Mouse (Mus musculus) CH12.LX (cell line): Measurements from ENCODE around the gene Dleu7. TPM values are rescaled to one million over a fixed set of nuclear protein-coding genes. Genes with fewer than 3 reads are reported as not detected.

ENCODE experiments used
- DNase-seq: peaks from one replicate; pipeline ENCODE4 v3.0.0-alpha.2; 2013; ENCODE audit errors: extremely low read depth
- H3K27ac ChIP-seq: 2 replicates; pipeline ENCODE4 v1.5.1; 2012; ENCODE audit warnings: low read depth, mild to moderate bottlenecking, control low read depth, moderate library complexity; ENCODE audit not compliant: insufficient read depth
- H3K27me3 ChIP-seq: replicated peaks from 2 replicates; pipeline ENCODE3; 2012; ENCODE audit warnings: inconsistent platforms
- H3K36me3 ChIP-seq, 2 experiments: replicated peaks in 1 of 2; 2 replicates each; pipeline versions ENCODE3 to v1.6.1; 2012; ENCODE audit warnings: inconsistent platforms in 1 of 2, low read length in 1 of 2, mild to moderate bottlenecking in 1 of 2, mixed read lengths in 1 of 2, moderate library complexity in 1 of 2; ENCODE audit not compliant: control insufficient read depth in 1 of 2, insufficient read depth in 1 of 2
- H3K4me1 ChIP-seq, 2 experiments: 2 replicates each; pipeline ENCODE4 v1.6.1; 2012; ENCODE audit warnings: inconsistent platforms in 1 of 2, moderate library complexity in 1 of 2; ENCODE audit not compliant: insufficient read depth in 2 of 2, control insufficient read depth in 1 of 2
- H3K4me2 ChIP-seq: 2 replicates; pipeline ENCODE4 v1.6.1; 2012; ENCODE audit warnings: low read depth, mild to moderate bottlenecking, control low read depth; ENCODE audit not compliant: poor library complexity, insufficient read depth, severe bottlenecking
- H3K4me3 ChIP-seq, 3 experiments: fragments of 150-350 bp in 1 of 3; sonication (generic) in 1 of 3; replicated peaks in 1 of 3; 2 replicates each; pipeline versions ENCODE3 to v1.5.1; 2011 to 2012; ENCODE audit warnings: low read depth in 2 of 3, low read length in 2 of 3, mild to moderate bottlenecking in 2 of 3, moderate library complexity in 2 of 3, control low read depth in 1 of 3, improper control_type of control experiment in 1 of 3, inconsistent platforms in 1 of 3, mixed read lengths in 1 of 3; ENCODE audit not compliant: poor library complexity in 1 of 3
- H3K79me2 ChIP-seq: replicated peaks from 2 replicates; pipeline ENCODE4 v1.6.1; 2012; ENCODE audit warnings: mild to moderate bottlenecking, moderate library complexity; ENCODE audit not compliant: control insufficient read depth, poor library complexity, insufficient read depth, severe bottlenecking; ENCODE audit errors: extremely low read depth
- H3K9ac ChIP-seq: 2 replicates; pipeline ENCODE4 v1.6.1; 2012; ENCODE audit warnings: low read depth, mild to moderate bottlenecking, control low read depth, moderate library complexity; ENCODE audit not compliant: insufficient read depth
- H3K9me3 ChIP-seq: replicated peaks from 2 replicates; pipeline ENCODE3; 2012; ENCODE audit warnings: low read length, inconsistent platforms, mixed read lengths
- CHD1 ChIP-seq: IDR thresholded peaks from 2 replicates; pipeline ENCODE4 v1.6.1; 2012; ENCODE audit warnings: low read depth, low read length, improper control_type of control experiment, inconsistent platforms
- CTCF ChIP-seq, 2 experiments: IDR thresholded peaks in 1 of 2; conservative IDR thresholded peaks in 1 of 2; 2 replicates each; pipeline ENCODE4 v1.5.1; 2011 to 2012; ENCODE audit warnings: low read depth in 2 of 2, low read length in 2 of 2, improper control_type of control experiment in 1 of 2, inconsistent platforms in 1 of 2, mild to moderate bottlenecking in 1 of 2, moderate library complexity in 1 of 2
- E2F4 ChIP-seq: IDR thresholded peaks from 2 replicates; pipeline ENCODE4 v1.6.1; 2011; ENCODE audit warnings: low read depth, low read length, improper control_type of control experiment; ENCODE audit not compliant: insufficient replicate concordance
- GABPA ChIP-seq: IDR thresholded peaks from 2 replicates; pipeline ENCODE4 v1.6.1; 2012; ENCODE audit warnings: low read depth, low read length, improper control_type of control experiment, inconsistent platforms; ENCODE audit not compliant: insufficient replicate concordance
- HCFC1 ChIP-seq: IDR thresholded peaks from 2 replicates; pipeline ENCODE4 v1.6.1; 2012; ENCODE audit warnings: low read depth, mild to moderate bottlenecking, inconsistent platforms, low read length, improper control_type of control experiment
- IRF4 ChIP-seq: IDR thresholded peaks from 2 replicates; pipeline ENCODE4 v1.6.1; 2014; ENCODE audit warnings: low read depth, mild to moderate bottlenecking, inconsistent platforms, low read length, improper control_type of control experiment
- JUN ChIP-seq: IDR thresholded peaks from 2 replicates; pipeline ENCODE4 v1.6.1; 2011; ENCODE audit warnings: low read depth, mild to moderate bottlenecking, low read length, improper control_type of control experiment, moderate library complexity; ENCODE audit not compliant: insufficient read depth
- KAT2A ChIP-seq: IDR thresholded peaks from 2 replicates; pipeline ENCODE4 v1.6.1; 2012; ENCODE audit warnings: low read length, improper control_type of control experiment, inconsistent platforms; ENCODE audit not compliant: insufficient replicate concordance
- MAFK ChIP-seq: IDR thresholded peaks from 2 replicates; pipeline ENCODE4 v1.6.1; 2011; ENCODE audit warnings: low read length, improper control_type of control experiment; ENCODE audit not compliant: insufficient replicate concordance
- MAX ChIP-seq: IDR thresholded peaks from 2 replicates; pipeline ENCODE4 v1.6.1; 2011; ENCODE audit warnings: low read length, improper control_type of control experiment
- MAZ ChIP-seq: IDR thresholded peaks from 2 replicates; pipeline ENCODE4 v1.6.1; 2012; ENCODE audit warnings: low read depth, mild to moderate bottlenecking, inconsistent platforms, low read length, improper control_type of control experiment, moderate library complexity
- MXI1 ChIP-seq: IDR thresholded peaks from 2 replicates; pipeline ENCODE4 v1.6.1; 2011; ENCODE audit warnings: mild to moderate bottlenecking, low read depth, low read length, improper control_type of control experiment
- MYC ChIP-seq: IDR thresholded peaks from 2 replicates; pipeline ENCODE4 v1.6.1; 2011; ENCODE audit warnings: low read depth, mild to moderate bottlenecking, improper control_type of control experiment, low read length
- NRF1 ChIP-seq: IDR thresholded peaks from 2 replicates; pipeline ENCODE4 v1.6.1; 2014; ENCODE audit warnings: low read depth, mild to moderate bottlenecking, inconsistent platforms, low read length, improper control_type of control experiment, moderate library complexity
- POLR2A ChIP-seq: IDR thresholded peaks from 2 replicates; pipeline ENCODE4 v1.6.1; 2011; ENCODE audit warnings: low read depth, mild to moderate bottlenecking, improper control_type of control experiment, low read length
- POLR2AphosphoS2 ChIP-seq: IDR thresholded peaks from 2 replicates; pipeline ENCODE4 v1.6.1; 2011; ENCODE audit warnings: low read depth, low read length, improper control_type of control experiment
- RAD21 ChIP-seq: IDR thresholded peaks from 2 replicates; pipeline ENCODE4 v1.6.1; 2011; ENCODE audit warnings: low read depth, mild to moderate bottlenecking, low read length, improper control_type of control experiment, moderate library complexity
- SMC3 ChIP-seq: IDR thresholded peaks from 2 replicates; pipeline ENCODE4 v1.6.1; 2011; ENCODE audit warnings: low read depth, low read length, improper control_type of control experiment
- TBP ChIP-seq: conservative IDR thresholded peaks from 2 replicates; pipeline ENCODE4 v1.6.1; 2011; ENCODE audit warnings: low read depth, low read length, improper control_type of control experiment
- ZKSCAN1 ChIP-seq: IDR thresholded peaks from 2 replicates; pipeline ENCODE4 v1.6.1; 2012; ENCODE audit warnings: low read depth, inconsistent platforms, low read length, improper control_type of control experiment, borderline replicate concordance
- ZMIZ1 ChIP-seq: IDR thresholded peaks from 2 replicates; pipeline ENCODE4 v1.6.1; 2012; ENCODE audit warnings: low read depth, mild to moderate bottlenecking, inconsistent platforms, low read length, improper control_type of control experiment
- dilution Hi-C: fragments of 300-500 bp; cut with MboI; formaldehyde crosslinking; loops from 2 replicates; pipeline ENCODE4 v1.14.3; 2020; ENCODE audit warnings: low sequenced_read_pairs; ENCODE audit not compliant: extremely low pct_unique_long_range_greater_than_20kb, extremely low pct_ligation_motif_present
- in situ Hi-C: fragments of 300-500 bp; cut with MboI; formaldehyde crosslinking; loops from 3 replicates; pipeline ENCODE4 v1.14.3; 2019; ENCODE audit warnings: low sequenced_read_pairs, low pct_ligation_motif_present, low pct_unique_long_range_greater_than_20kb, mixed read lengths
- polyA plus RNA-seq: library from polyadenylated mRNA; unstranded; fragments of >175 nt; gene quantifications from 2 replicates; pipeline ENCODE4 v1.2.1, GENCODE M21; 2012; ENCODE audit warnings: low read depth; ENCODE audit not compliant: insufficient read length
- total RNA-seq, 2 experiments: library from RNA; depleted of rRNA; stranded (reverse); fragments of 300-350 nt in 1 of 2; fragments of >200 nt in 1 of 2; gene quantifications; 2 replicates each; pipeline ENCODE4 v1.2.3; 2012 to 2014

Gene Dleu7
- total and polyA plus RNA-seq, 3 experiments, result not detected

GRCm38 (mm10) chr14:62235969-62236368 is 56.9 kb downstream of the Dleu7 start:
- Histone ChIP-seq H3K27ac (no peak overlapping the region), H3K4me3 (no peak overlapping the region), H3K4me1 (no peaks in the 10 kb centered on the region), H3K79me2 (no peaks in the 10 kb centered on the region), H3K4me2 (no peak overlapping the region), H3K9me3 (no peaks in the 10 kb centered on the region), H3K36me3 (no peaks in the 10 kb centered on the region), H3K9ac (no peak overlapping the region), H3K27me3 (no peaks in the 10 kb centered on the region)
- dilution Hi-C loops (no loop called here), in situ Hi-C loops (loop anchor here (25.0 kb wide), 1 partner anchor 674 kb away; the partner anchor contains the start of gene Spryd7)
- no peak for TF ChIP-seq KAT2A
- TF ChIP-seq MYC, result no peak
- TF ChIP-seq JUN, result no peak
- no peak for TF ChIP-seq POLR2AphosphoS2
- no peak for TF ChIP-seq MXI1
- DNase-seq, result no peak

- TF ChIP-seq MYC (no peak), CHD1 (no peak), POLR2A (no peak), GABPA (no peak), E2F4 (no peak), SMC3 (no peak), HCFC1 (no peak)
- no peak overlapping the region for H3K27ac ChIP-seq
These were observed 57.6 kb downstream of the Dleu7 start for GRCm38 (mm10) chr14:62235214-62235613.

GRCm38 (mm10) chr14:62230968-62231367 is 61.9 kb downstream of the Dleu7 start:
- dilution Hi-C loops (no loop called here), in situ Hi-C loops (loop anchor here (25.0 kb wide), 1 partner anchor 669 kb away; the partner anchor contains the start of gene Spryd7)
- Histone ChIP-seq H3K9ac (no peak overlapping the region), H3K4me2 (no peak overlapping the region), H3K79me2 (no peaks in the 10 kb centered on the region), H3K4me3 (no peak overlapping the region), H3K9me3 (no peaks in the 10 kb centered on the region), H3K36me3 (no peaks in the 10 kb centered on the region), H3K4me1 (peaks cover 0 to 10% of the 10 kb centered on the region in 2 experiments; a peak in 2 of 4 replicates), H3K27ac (no peak overlapping the region), H3K27me3 (no peaks in the 10 kb centered on the region)
- DNase-seq, result no peak
- no peak for TF ChIP-seq MXI1
- TF ChIP-seq MAFK, result no peak
- TF ChIP-seq JUN, result no peak
- TF ChIP-seq MAX, result no peak
- no peak for TF ChIP-seq TBP
- no peak for TF ChIP-seq CTCF (conservative IDR thresholded peaks at IDR 0.05 in 1 of 2, IDR thresholded peaks at IDR 0.05 in 1 of 2; ENCODE audit: low read depth in 2 of 2, low read length in 2 of 2)
- TF ChIP-seq ZMIZ1, result no peak
- no peak for TF ChIP-seq NRF1
- no peak for TF ChIP-seq ZKSCAN1
- TF ChIP-seq MAZ, result no peak
- no peak for TF ChIP-seq RAD21
- no peak for TF ChIP-seq IRF4

More at GRCm38 (mm10) chr14:62235214-62235613, 57.6 kb downstream of the Dleu7 start:
- dilution Hi-C loops, result no loop called here
- no peaks in the 10 kb centered on the region for H3K27me3 ChIP-seq
- H3K36me3 ChIP-seq, result no peaks in the 10 kb centered on the region
- H3K9ac ChIP-seq, result no peak overlapping the region
- no peak for DNase-seq
- no peaks in the 10 kb centered on the region for H3K4me1 ChIP-seq
- no peak overlapping the region for H3K4me2 ChIP-seq
- no peaks in the 10 kb centered on the region for H3K9me3 ChIP-seq
- H3K4me3 ChIP-seq, result no peak overlapping the region
- in situ Hi-C loops, result loop anchor here (25.0 kb wide), 1 partner anchor 673 kb away; the partner anchor contains the start of gene Spryd7
- H3K79me2 ChIP-seq, result no peaks in the 10 kb centered on the region
